Mouse (Mus musculus): ENCODE measurements at regions not wholly inside any gene's neighbourhood (a gene's known extent, or its start where the extent isn't known, plus 50 kb on each side); places are given as distances from the start of the nearest gene placed in this dataset.

DNA sequence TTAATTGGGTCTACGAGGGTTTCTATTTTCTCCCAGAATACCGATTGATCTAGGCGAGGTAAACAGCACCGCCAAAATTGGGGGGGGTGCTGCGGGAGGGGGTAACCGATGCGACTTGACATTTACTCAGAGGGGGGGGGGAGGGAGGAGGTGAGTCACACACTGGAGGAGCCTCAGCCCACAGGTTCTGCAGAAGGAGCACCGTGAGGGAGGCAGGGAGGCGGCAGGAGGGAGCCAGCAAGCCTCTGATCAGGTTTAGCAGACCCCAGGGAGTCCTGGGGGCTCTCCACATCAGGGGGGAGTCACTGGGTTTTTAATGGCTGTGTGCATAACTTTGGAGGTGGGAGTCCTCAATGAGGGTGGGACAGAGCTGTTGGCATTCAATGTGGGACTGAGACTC, 51.3 kb upstream of the Ier5l start:
- DNase-seq = no peak

DNA sequence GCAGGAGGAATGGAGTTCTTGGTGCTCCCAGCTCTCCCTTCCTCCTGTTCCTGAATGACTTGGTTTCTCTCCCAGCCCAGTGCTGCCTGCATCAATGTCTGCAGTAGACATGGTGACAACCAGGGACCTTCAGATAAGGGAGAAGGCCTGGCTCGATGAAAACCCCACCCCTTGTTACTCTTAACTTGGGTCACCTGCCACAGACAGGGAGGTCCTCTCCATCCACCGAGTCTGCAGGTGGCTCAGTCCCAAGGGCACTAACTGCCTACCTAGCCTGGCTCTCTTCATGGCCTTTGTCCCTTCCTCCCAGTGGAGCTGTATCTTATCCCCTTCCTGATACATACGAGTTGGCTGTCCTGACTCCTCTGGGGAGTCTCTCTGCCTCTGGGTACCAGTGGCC, 51.8 kb upstream of the Ier5l start:
- no peak for DNase-seq

DNA sequence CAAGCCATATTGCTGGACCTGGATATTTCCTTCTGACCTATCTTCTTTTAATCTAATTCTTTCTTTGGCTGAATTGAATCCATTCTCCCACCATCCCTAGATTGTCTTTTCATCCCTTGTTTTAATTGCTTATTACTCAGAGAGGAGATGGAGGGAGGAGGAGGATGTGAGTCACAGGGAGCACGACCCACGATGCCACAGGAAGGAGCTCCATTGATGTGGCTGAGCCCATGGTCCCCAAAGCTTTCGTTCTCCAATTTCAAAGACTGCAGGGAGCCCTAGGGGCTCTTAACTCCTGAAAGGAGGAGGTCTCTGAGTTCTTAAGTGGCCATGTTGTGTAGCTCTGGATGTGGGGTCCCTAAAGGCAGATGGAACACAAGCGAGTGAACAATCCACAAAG, 53.5 kb upstream of the Ier5l start:
- no peak for DNase-seq

DNA sequence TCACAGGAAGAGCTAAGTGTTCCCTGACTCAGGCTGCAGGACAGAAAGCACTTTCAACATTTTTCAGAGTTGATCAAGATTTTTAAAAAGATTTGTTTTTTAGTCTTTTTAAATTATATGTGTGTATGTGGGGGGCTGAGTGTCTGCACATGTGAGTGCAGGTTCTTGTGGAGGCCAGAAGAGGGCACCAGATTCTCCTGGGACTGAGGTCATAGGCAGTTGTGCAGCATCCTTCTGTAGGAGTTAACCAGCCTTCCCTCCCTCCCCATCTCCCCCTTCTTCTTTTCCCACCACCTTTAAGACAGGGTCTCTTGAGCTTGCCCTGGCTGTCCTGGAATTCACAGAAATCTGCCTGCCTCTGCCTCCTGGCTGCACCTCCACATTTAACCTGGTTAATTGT, 58.9 kb upstream of the Ier5l start:
- no peak for DNase-seq

DNA sequence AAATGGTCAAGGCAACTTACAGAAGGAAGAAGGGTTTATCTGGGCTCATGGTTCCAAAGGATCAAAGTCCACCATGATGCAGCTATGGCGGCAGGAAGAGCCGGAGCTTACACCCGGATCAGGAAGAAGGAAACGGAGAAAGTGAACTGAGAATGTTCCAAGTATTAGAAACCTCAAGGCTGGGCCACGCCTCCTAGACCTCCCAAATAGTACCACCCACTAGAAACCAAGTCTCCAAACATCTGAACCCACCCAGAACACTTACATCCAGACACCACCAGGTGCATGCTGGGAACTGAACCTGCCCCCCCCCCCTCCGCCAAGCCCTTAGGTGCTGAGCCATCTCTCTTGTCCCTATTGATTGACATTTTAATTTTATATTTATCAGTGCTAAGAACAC, 59.3 kb upstream of the Ier5l start:
- no peak for DNase-seq

DNA sequence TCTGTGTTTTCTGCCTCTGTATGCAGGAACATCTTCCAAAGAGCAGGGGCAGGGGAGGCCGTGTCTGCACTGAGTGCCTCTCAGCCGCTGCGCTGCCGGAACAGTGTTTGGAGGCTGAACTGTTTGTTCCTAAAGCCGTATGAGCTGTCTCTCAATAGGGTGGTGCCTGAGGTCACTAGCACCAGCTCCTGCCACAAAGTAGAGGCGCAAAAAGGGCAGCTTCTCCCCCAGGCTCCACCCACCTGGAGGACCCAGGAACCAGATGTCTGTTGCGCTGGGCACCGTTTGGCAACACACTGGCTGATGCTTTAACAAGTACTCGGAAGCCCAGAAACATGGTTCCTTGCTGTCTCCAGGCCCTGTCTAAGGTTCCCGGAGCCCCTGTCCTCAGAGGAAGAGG, 60.4 kb upstream of the Cstad start:
- no peak for DNase-seq

DNA sequence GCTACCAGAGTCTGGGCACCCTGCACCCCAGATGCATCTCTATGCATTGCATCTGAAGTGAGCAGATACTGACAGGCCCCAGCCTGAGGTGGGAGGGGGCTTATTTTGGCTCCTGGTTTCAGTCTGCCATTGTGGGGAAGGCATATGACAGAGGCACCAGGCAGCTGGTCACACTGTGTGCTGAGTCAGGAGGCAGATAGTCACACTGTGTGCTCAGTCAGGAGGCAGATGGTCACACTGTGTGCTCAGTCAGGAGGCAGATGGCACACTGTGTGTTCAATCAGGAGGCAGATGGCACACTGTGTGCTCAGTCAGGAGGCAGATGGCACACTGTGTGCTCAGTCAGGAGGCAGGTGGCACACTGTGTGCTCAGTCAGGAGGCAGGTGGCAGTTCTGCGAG, 55.5 kb upstream of the Cstad start:
- DNase-seq = no peak

DNA sequence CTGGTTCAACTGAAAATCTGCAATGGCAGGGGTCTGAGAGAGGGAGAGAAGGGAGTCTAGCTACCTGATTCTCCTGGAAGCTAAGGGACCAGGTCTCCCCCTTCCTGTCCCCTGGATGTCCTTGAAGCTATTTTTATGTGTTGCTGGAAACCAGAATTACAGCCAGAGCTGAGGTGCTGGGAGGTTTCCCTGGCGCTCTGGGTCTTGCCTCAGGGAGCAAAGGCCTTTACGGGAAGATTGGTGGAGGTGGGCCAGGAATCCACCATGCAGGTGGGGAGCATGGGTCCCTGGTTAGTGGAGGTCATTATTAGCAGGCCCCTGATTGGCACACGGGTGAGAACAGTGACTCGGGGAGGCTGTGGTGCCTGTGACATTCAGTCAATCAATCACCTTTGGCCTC, 53.3 kb upstream of the Cstad start:
- DNase-seq = peak; percentile 26

DNA sequence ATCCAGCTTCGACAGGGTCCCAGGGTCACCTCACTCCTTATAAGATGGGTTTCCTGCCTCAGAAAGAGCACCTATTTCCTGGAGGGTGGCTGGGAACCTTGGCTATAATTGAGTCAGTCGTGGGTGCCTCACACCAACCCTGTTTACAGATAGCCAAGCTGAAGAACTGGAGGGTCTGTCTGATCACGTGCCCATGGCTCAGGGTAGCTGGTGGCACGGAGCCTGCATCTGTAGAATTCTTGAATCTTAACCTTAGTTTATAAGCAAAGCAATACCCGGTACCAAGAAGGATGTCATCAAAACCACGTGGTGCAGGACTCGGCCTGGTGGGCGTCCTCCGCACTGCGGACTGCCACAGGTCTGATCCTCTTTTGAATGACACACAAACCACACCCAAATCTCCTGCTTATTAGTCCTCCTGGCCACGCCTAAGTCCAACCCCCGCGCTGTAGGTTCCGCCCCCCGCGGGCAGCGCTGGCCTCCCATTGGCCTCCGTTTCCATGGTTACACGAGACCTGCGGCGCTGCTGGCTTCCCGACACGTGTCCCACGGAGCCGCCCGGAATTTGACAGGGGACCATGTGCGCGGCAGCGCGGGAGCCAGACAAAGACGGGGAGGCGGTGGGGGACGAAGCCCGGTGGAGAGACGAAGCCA, 49.9 kb upstream of the Cstad start:
- peak; percentile 88 for DNase-seq

All from kidney, adult 18-20 months (tissue).